Mouse (Mus musculus) CH12.LX (cell line): ENCODE measurements around the gene Zbed4.

Experiments
- BHLHE40 ChIP-seq: IDR thresholded peaks from 2 replicates; pipeline ENCODE4 v1.6.1; 2011; ENCODE audit warnings: mild to moderate bottlenecking, low read depth, low read length, improper control_type of control experiment
- CHD1 ChIP-seq: IDR thresholded peaks from 2 replicates; pipeline ENCODE4 v1.6.1; 2012; ENCODE audit warnings: low read depth, low read length, improper control_type of control experiment, inconsistent platforms
- CTCF ChIP-seq, 2 experiments: IDR thresholded peaks in 1 of 2; conservative IDR thresholded peaks in 1 of 2; 2 replicates each; pipeline ENCODE4 v1.5.1; 2011 to 2012; ENCODE audit warnings: low read depth in 2 of 2, low read length in 2 of 2, improper control_type of control experiment in 1 of 2, inconsistent platforms in 1 of 2, mild to moderate bottlenecking in 1 of 2, moderate library complexity in 1 of 2
- E2F4 ChIP-seq: IDR thresholded peaks from 2 replicates; pipeline ENCODE4 v1.6.1; 2011; ENCODE audit warnings: low read depth, low read length, improper control_type of control experiment; ENCODE audit not compliant: insufficient replicate concordance
- ELF1 ChIP-seq: IDR thresholded peaks from 2 replicates; pipeline ENCODE4 v1.6.1; 2014; ENCODE audit warnings: low read depth, mild to moderate bottlenecking, inconsistent platforms, low read length, improper control_type of control experiment
- IRF4 ChIP-seq: IDR thresholded peaks from 2 replicates; pipeline ENCODE4 v1.6.1; 2014; ENCODE audit warnings: low read depth, mild to moderate bottlenecking, inconsistent platforms, low read length, improper control_type of control experiment
- MAFK ChIP-seq: IDR thresholded peaks from 2 replicates; pipeline ENCODE4 v1.6.1; 2011; ENCODE audit warnings: low read length, improper control_type of control experiment; ENCODE audit not compliant: insufficient replicate concordance
- MXI1 ChIP-seq: IDR thresholded peaks from 2 replicates; pipeline ENCODE4 v1.6.1; 2011; ENCODE audit warnings: mild to moderate bottlenecking, low read depth, low read length, improper control_type of control experiment
- POLR2A ChIP-seq: IDR thresholded peaks from 2 replicates; pipeline ENCODE4 v1.6.1; 2011; ENCODE audit warnings: low read depth, mild to moderate bottlenecking, improper control_type of control experiment, low read length
- POLR2AphosphoS2 ChIP-seq: IDR thresholded peaks from 2 replicates; pipeline ENCODE4 v1.6.1; 2011; ENCODE audit warnings: low read depth, low read length, improper control_type of control experiment
- RAD21 ChIP-seq: IDR thresholded peaks from 2 replicates; pipeline ENCODE4 v1.6.1; 2011; ENCODE audit warnings: low read depth, mild to moderate bottlenecking, low read length, improper control_type of control experiment, moderate library complexity
- USF1 ChIP-seq: IDR thresholded peaks from 2 replicates; pipeline ENCODE4 v1.6.1; 2014; ENCODE audit warnings: low read depth, mild to moderate bottlenecking, inconsistent platforms, low read length, improper control_type of control experiment

DNA sequence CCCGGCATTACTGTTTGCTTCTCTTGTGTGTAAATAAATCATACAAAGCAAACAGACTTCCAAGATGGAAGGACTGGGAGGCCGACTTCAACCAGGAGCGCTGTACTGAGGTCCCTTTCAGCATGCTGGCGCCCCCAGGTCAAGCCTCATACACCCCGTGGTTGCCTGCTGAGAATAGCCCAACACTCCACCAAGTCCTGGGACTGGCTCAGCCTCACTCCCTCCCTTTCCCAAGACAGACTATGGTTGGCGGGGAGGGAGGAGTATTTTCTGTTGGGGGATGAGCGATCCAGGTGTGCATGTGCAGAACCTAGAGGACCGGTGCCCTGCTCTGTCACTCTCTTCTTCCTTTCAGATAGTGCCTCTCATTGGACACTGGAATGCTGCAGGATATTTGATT lies 56.7 kb downstream of the Zbed4 start:
- no peak for TF ChIP-seq USF1
- no peak for TF ChIP-seq CTCF (conservative IDR thresholded peaks at IDR 0.05 in 1 of 2, IDR thresholded peaks at IDR 0.05 in 1 of 2; ENCODE audit: low read depth in 2 of 2, low read length in 2 of 2)
- no peak for TF ChIP-seq IRF4
- no peak for TF ChIP-seq POLR2AphosphoS2
- no peak for TF ChIP-seq ELF1
- TF ChIP-seq RAD21 = no peak
- TF ChIP-seq CHD1 = no peak
- no peak for TF ChIP-seq MAFK
- no peak for TF ChIP-seq E2F4
- no peak for TF ChIP-seq MXI1
- no peak for TF ChIP-seq BHLHE40
- TF ChIP-seq POLR2A = no peak
